Mouse (Mus musculus) thymus, adult 2 months (tissue): ENCODE data around the gene Fam180a.

ENCODE experiments used
- CTCF ChIP-seq: fragments of 200-500 bp; IDR thresholded peaks from 2 replicates; pipeline ENCODE4 v1.5.1; 2012; ENCODE audit warnings: mild to moderate bottlenecking, control low read depth, low read length, moderate library complexity, borderline replicate concordance; ENCODE audit not compliant: control insufficient read depth, poor library complexity, insufficient read depth; ENCODE audit errors: extremely low read depth
- POLR2A ChIP-seq: fragments of 200-500 bp; IDR thresholded peaks from 2 replicates; pipeline ENCODE4 v1.6.1; 2012; ENCODE audit warnings: mild to moderate bottlenecking, low read length, control low read depth, moderate library complexity; ENCODE audit not compliant: control insufficient read depth, poor library complexity, insufficient read depth; ENCODE audit errors: extremely low read depth

DNA sequence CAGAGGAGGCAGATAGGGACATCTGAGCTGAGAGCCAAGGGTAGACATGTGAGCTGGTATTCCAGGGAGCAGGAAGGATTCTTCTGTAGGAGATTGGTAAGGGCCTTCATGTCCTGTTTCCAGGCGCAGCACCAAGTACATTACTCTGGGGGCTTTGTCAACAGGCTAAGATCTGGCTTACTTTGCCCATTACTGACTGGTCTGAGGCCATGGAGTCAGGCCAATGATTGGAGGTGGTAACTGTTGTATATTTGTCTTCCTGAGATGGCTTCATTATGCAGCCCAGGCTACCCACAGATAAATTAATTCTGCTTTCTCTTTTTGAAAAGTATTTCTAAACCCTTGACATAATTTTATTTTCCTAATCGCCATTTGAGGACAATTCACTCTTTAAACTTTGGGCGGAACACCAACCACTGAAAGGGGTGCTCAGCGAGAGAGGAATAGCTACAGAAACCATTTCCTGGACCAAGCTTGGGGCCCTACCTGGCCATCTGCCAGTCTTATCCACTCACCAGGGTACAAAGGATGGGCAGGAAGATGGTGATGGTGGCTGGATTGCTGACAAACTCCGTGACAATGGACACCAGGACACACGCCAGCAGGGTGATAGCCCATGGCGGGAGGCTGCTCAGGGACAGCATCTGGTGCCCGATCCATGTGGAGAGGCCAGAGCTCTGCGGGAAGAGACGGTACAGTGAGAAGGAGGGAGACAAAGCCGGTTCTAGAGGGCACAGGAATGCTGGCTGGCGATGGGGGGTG is 54.7 kb downstream of the Fam180a start:
- TF ChIP-seq POLR2A (no peak), CTCF (no peak)
